Mouse (Mus musculus): ENCODE data around the gene Grm4.
"Not testable (repeated sequence)": the region's sequence is repeated elsewhere in the genome, so short reads cannot be mapped to it uniquely, and the experiment has no call there.

Gene Grm4

DNA sequence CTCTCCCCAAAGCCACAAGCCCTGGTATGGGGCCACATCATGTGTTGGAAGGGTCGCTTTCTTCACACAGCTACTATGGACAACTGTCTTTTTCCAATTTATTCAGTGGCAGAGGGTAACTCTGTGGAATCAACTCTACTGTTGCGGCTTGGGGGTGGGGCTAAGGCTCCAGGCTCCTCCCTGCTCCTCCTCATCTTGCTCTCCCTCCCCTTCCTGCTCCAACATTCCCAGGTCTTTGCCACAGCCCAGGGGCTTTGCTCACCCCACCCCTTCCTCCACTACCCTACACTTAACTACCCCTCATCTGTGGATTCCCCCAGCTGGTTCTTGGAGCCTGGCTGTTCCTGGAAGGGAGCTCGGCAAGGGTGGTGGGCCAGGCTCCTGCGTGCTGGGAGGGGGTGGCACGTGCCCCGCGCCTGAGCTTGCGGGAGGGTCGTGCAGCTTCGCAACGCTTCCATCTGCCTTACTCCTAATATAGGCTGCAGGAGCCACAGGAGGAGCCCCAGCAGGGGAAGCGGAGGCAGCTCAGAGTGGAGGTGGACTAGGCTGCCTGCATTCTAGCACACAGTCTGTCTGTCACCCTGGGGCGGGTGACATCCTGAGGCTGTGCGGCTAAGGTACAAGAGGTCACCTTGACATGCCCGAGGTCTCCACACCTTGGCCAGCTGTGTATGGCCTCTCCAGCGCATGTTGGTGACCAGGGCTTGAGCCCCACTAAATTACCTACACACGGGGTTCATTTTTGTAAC is 135.5 kb downstream of the Grm4 start:
- no peak for DNase-seq

DNA sequence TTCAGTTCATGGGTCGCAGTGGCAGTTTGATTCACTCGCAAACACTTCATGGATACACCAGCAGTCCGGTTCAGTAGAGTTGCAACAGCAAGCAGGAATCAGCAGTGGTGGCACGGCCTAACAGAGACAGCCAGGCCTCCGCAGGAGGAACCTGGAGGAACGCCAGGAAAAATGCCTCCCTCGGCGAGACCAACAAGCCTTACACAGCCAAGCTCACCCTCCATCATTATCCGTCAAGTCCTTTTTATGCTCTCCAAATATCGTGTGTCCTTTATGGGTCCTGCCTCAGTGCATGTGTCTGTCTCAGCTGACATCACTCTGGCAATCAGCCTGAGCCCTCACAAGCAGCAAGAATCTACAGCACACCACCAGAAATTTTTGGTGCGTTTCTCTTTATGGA is 138.3 kb downstream of the Grm4 start:
- no peak for DNase-seq

DNA sequence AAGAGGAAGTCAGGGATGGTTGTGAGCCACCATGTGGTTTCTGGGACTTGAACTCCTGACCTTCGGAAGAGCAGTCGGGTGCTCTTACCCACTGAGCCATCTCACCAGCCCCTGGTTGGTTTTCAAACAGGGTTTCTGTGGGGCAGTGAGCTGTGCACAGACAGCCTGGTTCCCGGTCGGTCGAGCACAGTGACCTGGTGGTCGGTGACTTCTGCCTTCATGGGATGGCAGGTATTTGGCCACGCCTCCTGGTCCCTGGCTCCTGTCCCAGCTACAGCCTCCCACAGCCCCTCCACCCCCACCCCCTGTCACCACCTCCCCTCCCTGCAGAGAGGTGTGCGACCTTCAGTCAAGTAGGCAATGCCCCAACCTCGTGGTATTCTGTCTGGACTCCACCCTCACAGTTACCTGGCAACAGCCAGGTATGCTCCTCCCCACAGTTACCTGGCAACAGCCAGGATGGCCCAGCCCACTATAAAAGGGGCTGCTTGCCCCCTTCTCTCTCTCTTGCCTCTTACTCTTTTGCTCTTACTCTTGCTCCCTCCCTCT is 140.2 kb downstream of the Grm4 start:
- not testable (repeated sequence) for DNase-seq

DNA sequence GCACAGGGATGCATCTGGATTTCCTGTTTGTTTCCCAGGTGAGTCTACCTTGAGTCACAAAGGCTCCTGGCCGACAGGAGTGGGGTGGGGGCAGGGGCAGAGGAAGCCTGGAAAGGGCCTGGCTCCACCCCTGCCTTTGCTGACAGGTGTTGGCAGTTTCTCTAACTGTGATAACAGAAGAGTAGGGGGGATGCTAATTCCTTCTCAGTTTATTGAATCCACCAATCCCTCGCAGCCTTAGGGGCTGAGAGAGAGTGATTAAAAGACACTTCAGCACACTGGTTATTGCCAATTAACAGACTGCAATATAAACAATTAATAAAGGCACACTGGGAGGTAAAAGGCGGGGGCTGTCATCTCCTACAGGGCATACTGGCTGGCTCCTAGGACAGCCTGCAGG is 142.2 kb downstream of the Grm4 start:
- DNase-seq, result no peak

DNA sequence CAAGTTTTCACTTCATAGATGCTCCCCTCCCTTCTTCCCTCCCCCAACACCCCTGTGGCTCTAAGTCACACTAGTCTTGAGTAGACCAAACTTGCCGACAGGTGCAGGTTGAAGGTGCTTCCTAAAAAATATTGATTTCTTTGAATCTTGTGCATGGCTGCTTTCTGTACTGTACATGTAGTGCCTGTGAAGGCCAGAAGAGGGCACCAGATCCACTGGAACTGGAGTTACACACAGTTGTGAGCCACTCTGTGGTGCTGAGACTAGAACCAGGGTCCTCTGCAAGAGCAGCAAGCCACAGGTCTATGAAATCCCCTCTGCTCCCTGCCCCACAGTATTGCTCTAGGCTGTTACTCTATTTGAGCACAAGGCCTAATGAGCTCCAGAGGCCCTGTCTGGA is 144.1 kb downstream of the Grm4 start:
- DNase-seq, result no peak

DNA sequence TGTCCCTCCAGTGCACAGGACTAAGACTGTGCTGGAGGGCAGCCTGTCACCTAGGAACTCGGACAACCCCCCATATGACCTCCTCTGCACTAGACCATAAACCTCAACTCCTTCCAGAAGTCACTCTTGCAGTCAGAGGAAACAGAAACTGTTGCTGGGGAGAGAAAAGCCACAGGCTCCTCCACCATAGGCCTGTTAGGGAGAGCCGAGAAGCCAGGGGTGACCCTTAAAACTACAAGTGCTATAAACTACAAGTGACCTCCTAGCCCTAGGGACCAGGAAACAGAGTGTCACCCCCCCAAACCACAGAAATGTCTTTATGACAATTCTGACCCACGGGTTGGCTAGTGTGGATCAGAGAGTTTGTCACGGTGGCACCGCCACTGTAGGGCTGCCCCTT is 145.7 kb downstream of the Grm4 start:
- DNase-seq, result peak in 1 of 2 experiments; percentile 12
